Mouse (Mus musculus) heart, postnatal 36 days (tissue): ENCODE results near the gene Serpina3i. TPM values are rescaled to one million over a fixed set of nuclear protein-coding genes. Genes with fewer than 3 reads are reported as not detected.
"Not testable (repeated sequence)": the region's sequence is repeated elsewhere in the genome, so short reads cannot be mapped to it uniquely, and the experiment has no call there.

Experiments used
- DNase-seq, 2 experiments: peaks; one replicate each; pipeline ENCODE4 v3.0.0; 2021 to 2022
- intact Hi-C: fragments of 180-260 bp; cut with DNase I; formaldehyde crosslinking; loops from one replicate; pipeline ENCODE4 v1.15.1; 2025
- total RNA-seq, 2 experiments: library from RNA; stranded (reverse); gene quantifications; 2 replicates each; pipeline ENCODE4 v1.2.3; 2021

Gene Serpina3i
- under 1 TPM in 1 of 2 experiments, not detected in 1; 0.49 TPM for total RNA-seq

DNA sequence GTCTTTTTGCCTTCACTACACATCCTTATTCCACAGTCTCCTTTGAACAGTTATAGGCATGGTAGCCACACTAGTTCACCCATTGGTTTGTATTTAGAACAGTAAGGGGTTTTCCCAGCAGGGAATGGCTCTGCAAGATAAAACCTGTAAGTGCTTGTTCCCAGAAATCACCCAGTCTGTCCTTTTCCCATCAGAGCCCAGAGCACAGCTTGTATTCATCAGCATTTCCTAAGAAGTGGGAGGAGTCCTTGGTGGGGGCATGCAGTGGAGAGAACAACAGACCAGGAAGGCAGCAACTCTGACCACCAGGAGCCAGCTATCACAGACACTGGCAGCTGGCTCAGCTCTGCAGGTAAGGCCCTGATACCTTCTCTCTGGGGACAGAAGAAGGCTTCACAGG is at the start of gene Serpina3i:
TSS of gene Serpina3i (plus strand) at position 260 of the 400 bp plus-strand sequence.
- intact Hi-C loops: no loop called here
- DNase-seq: no peak

DNA sequence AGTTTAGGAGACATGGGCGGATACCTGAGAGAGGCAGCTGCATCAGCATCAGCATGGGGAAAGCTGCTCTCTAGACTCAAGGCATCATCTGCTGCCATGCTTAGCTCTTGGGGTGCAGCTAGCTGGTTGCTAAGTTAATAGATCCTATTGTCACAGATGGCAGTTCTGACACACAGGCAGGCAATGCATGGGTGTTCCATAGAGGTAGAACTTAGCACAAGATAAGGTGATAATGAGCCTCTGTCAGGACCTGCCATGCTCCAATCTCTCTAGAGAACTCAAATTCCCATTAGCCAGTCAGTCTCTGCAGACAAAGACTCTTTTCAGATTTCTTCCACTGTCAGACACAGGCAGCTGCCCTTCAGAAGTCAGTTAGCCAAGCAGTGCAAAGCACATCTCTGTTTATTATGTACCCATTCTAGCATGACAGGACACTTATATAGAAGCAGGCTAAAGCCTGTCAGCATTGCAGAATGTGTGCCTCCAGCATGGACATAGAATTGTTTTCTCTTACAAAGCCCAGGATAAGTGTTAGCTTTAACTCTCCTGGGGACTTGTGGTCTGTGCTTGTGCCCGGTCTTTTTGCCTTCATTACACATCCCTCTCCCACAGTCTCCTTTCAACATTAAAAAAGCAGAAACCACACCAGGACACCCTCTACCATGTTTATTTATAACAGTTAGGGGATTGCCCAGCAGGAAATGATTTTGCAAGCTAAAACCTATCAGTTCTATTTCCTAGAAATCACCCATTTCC is 49.1 kb upstream of the Serpina3i start:
- intact Hi-C loops: no loop called here
- no peak for DNase-seq

DNA sequence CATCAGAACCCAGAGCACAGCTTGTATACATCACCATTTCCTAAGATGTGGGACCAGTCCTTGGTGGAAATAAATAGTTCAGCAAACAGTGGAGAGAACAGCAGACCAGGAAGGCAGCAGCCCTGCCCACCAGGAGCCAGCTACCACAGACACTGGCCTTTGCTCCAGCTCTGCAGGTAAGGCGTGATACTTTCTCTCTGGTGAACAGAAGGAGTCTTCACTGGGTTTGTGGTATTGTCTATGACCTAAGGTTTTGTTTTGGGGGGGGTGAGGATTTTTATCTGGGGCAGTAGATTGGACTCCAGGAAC is 48.5 kb upstream of the Serpina3i start, which contains the start of gene Serpina3f:
TSS of gene Serpina3f (plus strand) at position 100 of the 309 bp plus-strand sequence.
- no peak for DNase-seq
- intact Hi-C loops: no loop called here

DNA sequence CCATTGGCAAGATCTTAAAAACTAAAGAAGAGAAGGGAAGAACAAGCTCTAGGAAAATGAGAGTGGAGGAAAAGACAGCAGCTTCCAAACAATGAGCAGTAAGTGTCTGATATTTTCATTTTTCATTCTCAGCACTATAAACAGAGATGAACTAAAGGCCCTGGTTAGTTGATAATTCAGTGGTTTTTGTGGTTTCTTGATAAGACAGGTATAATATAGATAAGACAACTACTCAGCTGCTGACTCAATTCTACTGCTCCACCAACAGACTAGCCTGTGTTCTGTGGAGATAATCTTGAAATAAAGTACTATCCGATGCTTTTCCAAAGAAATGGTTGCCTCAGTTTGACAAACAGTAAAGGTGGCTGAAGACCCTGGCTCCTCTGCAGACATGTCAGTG is 47.7 kb upstream of the Serpina3i start:
- intact Hi-C loops: no loop called here
- no peak for DNase-seq

- intact Hi-C loops: loop anchor here (1.0 to 2.0 kb wide), 3 partner anchors 20 to 48 kb away; no protein-coding TSS in a partner anchor
Measured at GRCm38 (mm10) chr12:104221616-104222015, 41.3 kb upstream of the Serpina3i start.

DNA sequence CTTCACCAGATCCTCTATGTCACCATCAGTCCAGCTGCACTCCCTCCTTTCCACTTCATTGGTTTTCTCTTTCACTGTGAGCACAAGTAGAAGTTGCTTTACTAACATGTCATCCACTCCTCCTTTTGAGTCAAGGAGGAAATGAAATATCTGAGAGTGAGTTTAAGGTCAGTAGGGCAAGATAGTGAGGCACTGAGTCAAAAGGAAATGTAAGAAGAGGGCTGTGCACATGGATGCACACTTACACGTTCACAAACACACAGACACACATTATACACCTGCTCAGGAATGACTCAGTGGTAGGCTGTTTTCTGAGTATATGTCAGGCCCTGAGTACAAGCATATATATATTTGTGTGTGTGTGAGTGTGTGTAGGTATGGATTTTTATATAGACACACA is 39.2 kb upstream of the Serpina3i start:
- intact Hi-C loops: loop anchor here (2.0 kb wide), 1 partner anchor 33 kb away; no protein-coding TSS in a partner anchor

More at GRCm38 (mm10) chr12:104221616-104222015, 41.3 kb upstream of the Serpina3i start:
- DNase-seq: no peak

DNA sequence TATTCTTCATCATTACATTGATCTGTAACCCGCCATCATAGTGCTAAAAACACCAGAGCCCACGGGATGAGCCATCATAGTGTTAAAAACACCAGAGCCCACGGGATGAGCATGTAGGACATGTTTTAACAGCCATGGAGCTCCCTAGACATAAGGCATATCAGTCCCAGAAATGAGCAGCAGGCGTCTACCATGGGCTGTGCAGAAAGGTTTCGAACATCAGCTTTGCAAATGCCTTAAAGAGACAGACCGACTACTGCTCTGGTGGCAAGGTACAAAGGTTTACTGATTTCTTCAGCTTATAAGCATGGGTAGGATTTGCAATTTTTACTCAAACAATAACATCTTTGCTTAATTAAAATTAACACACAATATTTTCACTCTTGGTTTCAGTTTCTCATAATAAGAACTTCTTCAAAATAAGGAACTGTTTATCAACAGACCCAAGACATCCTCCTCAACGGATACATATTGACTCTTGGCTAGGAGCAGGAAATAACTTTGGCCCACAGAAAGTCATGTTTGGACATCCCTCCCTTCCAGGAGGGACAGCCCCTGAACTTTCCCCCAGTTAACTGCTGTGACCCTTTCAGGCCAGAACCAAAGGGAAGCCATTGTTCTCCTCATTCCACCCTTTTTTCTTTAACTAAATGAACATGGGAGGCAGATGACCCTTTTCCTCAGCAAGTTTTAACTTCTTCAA is 38.2 kb upstream of the Serpina3i start:
- no peak for DNase-seq
- intact Hi-C loops: no loop called here

More for the DNA sequence above, 39.2 kb upstream of the Serpina3i start:
- no peak for DNase-seq

- intact Hi-C loops: no loop called here
Measured at GRCm38 (mm10) chr12:104230762-104231161, 32.2 kb upstream of the Serpina3i start.

GRCm38 (mm10) chr12:104235915-104236314 is 27.0 kb upstream of the Serpina3i start, which contains the start of gene Serpina3g:
Gene Serpina3g, plus strand, starts transcription at chr12:104236245.
- intact Hi-C loops: no loop called here
- DNase-seq: no peak

More at GRCm38 (mm10) chr12:104230762-104231161, 32.2 kb upstream of the Serpina3i start:
- no peak for DNase-seq

- intact Hi-C loops, DNase-seq: not testable (repeated sequence)
Measured at GRCm38 (mm10) chr12:104238048-104238447, 24.9 kb upstream of the Serpina3i start.

- peak in 1 of 2 experiments; percentile 13 for DNase-seq
- intact Hi-C loops: no loop called here
Measured at GRCm38 (mm10) chr12:104243307-104243706, 19.6 kb upstream of the Serpina3i start.

DNA sequence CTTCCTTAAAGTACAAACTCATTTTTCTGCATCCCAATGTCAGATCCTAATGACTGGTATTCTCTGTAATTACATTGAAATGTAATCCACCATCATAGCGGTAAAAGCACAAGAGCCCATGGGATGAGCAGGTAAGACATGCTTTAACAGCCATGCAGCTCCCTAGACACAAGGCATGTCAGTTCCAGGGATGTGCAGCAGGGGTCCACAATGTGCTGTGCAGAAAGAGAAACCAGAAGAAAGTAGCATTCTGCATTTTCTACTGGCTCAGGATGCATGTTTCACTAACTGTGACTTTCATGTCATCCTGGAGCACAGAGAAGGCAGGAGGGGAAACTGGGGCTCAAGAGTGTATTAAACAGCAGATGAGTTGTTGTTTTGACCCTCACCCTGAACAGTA is 17.8 kb upstream of the Serpina3i start:
- intact Hi-C loops: no loop called here
- no peak for DNase-seq

DNA sequence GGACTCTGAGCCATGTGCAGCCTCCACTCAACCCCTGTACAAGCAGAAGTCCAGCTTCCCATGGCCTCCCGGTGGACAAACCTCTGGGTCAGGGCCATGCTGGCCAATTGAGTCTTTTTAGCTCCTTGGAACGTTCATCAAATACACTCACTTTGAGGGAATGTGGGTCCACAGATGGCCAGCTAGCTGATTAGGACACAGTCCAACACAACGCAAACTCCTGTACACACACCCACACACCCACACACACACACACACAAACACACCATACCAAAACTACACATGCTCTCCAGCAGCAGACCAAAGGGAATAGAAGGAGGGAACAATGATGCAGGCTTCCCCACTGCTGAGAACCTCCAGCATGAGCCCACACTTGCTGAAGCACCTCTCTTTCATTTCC is 17.3 kb upstream of the Serpina3i start:
- intact Hi-C loops: no loop called here
- peak; percentile 14 to 28 for DNase-seq

DNA sequence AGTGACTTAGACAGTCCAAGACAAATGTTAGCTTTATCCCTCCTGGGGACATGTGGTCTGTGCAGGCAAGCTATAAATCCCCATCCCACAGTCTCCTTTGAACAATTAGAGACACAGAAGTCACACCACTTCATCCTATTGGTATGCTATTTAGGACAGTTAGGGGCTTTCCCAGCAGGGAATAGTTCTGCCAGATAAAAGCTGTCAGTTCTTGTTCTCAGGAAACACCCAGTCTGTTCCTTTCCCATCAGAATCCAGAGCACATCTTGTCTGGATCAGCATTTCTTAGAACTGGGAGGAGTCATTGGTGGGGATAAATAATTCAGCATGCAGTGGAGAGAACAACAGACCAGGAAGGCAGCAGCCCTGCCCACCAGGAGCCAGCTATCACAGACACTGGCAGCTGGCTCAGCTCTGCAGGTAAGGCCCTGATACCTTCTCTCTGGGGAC is 15.3 kb upstream of the Serpina3i start:
- intact Hi-C loops: no loop called here
- peak in 1 of 2 experiments; percentile 6 for DNase-seq

GRCm38 (mm10) chr12:104248231-104248630 is 14.7 kb upstream of the Serpina3i start:
- no peak for DNase-seq
- intact Hi-C loops: no loop called here

DNA sequence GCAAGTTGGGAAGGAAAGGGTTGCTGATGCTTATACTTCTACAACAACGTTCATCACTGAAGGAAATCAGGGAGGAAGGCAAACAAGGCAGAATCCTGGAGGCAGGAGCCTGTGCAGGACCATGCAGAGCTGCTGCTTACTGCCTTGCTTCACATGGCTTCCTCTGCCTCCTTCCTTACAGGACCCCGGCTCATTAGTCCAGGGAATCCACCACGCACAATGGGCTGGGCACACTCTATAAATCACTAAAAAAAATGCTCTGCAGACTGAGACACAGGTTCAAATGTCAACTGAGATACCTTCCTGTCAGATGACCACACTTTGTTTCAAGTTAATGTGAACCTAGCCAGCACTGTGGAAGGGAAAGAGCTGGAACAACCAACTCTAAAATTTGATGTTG is 1.9 kb upstream of the Serpina3i start:
- no peak for DNase-seq
- intact Hi-C loops: no loop called here

DNA sequence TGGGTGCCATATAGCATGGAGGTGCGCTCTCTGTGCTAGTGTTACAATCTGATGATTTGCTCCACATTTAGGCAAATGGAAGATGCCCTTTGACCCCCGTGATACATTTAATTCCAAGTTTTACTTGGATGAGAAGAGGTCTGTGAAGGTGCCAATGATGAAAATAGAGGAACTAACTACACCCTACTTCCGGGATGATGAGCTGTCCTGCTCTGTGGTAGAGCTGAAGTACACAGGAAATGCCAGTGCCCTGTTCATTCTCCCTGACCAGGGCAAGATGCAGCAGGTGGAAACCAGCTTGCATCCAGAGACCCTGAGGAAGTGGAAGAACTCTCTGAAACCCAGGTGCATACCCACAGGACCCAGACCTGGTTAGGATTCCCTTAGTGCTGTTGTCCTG is 3.5 kb downstream of the Serpina3i start:
- DNase-seq: no peak
- intact Hi-C loops: no loop called here

GRCm38 (mm10) chr12:104278216-104279055 is 15.5 kb downstream of the Serpina3i start:
- intact Hi-C loops: no loop called here
- DNase-seq: no peak

DNA sequence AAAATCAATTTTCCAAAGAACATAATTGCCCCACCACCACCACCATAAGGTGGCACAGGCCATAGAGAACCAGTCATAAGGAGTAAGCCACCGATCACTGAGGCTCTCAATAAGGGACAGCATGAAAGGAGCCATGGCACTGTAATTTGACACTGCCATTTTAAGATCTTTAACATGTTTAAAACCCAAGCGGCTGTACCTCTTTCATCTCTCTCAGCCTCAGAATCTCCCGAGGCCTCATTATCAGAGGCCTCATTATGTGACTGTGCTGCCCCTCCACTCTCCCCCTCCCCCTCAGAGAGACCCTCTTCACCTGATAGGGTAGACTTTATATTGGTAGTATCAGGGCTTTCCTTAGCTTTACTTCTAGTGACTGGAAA is 16.1 kb downstream of the Serpina3i start:
- intact Hi-C loops: no loop called here
- no peak for DNase-seq

DNA sequence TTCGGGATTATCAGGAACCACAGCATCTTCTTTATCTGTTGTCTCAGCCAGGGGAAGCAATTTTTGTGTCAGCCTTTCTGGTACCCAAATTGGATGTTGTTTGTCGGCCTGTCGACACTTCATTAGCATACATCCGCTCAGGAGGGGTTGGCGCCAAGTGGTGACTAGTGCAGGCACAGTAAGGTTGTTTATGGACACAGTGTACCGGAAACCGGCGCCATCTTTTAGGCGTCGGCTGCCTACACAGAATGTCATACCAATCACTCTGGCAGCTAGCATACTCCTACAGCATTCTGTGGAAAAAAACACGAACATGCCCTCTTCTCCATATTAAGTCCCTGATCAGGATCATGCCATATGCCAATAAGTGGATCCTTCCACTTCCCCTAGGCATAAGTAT is 20.5 kb downstream of the Serpina3i start:
- no peak for DNase-seq
- intact Hi-C loops: no loop called here

- intact Hi-C loops: no loop called here
- no peak for DNase-seq
Measured at GRCm38 (mm10) chr12:104288336-104288735, 25.4 kb downstream of the Serpina3i start.
